Mouse (Mus musculus) heart, embryonic 14.5 days (tissue): ENCODE results near the gene Olfr165. TPM values are rescaled to one million over a fixed set of nuclear protein-coding genes. Genes with fewer than 3 reads are reported as not detected.
"Not testable (repeated sequence)": the region's sequence is repeated elsewhere in the genome, so short reads cannot be mapped to it uniquely, and the experiment has no call there.

Experiments used
- ATAC-seq: fragments of 200-750 bp; cut with Nextera tagmentation; 2 replicates; pipeline ENCODE4 v1.8.0; 2017; ENCODE audit warnings: low read depth, moderate TSS enrichment; ENCODE audit not compliant: insufficient number of reproducible peaks, insufficient read depth, low FRiP score
- H3K27ac ChIP-seq, 2 experiments: fragments of 200-500 bp in 1 of 2; fragments of 300-500 bp in 1 of 2; sonication (generic) in 1 of 2; replicated peaks in 1 of 2; 2 replicates each; pipeline ENCODE4 v1.5.1; 2012 to 2014; ENCODE audit warnings: low read depth in 2 of 2, low read length in 2 of 2, control low read depth in 1 of 2, mild to moderate bottlenecking in 1 of 2, mixed read lengths in 1 of 2; ENCODE audit not compliant: control insufficient read depth in 1 of 2, insufficient read depth in 1 of 2
- H3K27me3 ChIP-seq: fragments of 300-500 bp; sonication (generic); 2 replicates; pipeline ENCODE4 v1.6.1; 2014; ENCODE audit warnings: mild to moderate bottlenecking, low read length, control low read depth; ENCODE audit not compliant: control insufficient read depth, insufficient read depth
- H3K36me3 ChIP-seq: fragments of 300-500 bp; sonication (generic); 2 replicates; pipeline ENCODE4 v1.6.1; 2014; ENCODE audit warnings: mild to moderate bottlenecking, control low read depth, low read length, mixed read lengths; ENCODE audit not compliant: control insufficient read depth, insufficient read depth
- H3K4me1 ChIP-seq, 2 experiments: fragments of 200-500 bp in 1 of 2; fragments of 300-500 bp in 1 of 2; sonication (generic) in 1 of 2; 2 replicates each; pipeline ENCODE4 v1.6.1; 2012 to 2014; ENCODE audit warnings: low read length in 2 of 2, control low read depth in 1 of 2, mixed read lengths in 1 of 2; ENCODE audit not compliant: control insufficient read depth in 2 of 2, insufficient read depth in 2 of 2
- H3K4me2 ChIP-seq: fragments of 300-500 bp; sonication (generic); 2 replicates; pipeline ENCODE4 v1.6.1; 2014; ENCODE audit warnings: mild to moderate bottlenecking, low read length
- H3K4me3 ChIP-seq, 2 experiments: fragments of 200-500 bp in 1 of 2; fragments of 300-500 bp in 1 of 2; sonication (generic) in 1 of 2; 2 replicates each; pipeline ENCODE4 v1.5.1; 2012 to 2014; ENCODE audit warnings: low read length in 2 of 2, mild to moderate bottlenecking in 2 of 2, control low read depth in 1 of 2, low read depth in 1 of 2, moderate library complexity in 1 of 2; ENCODE audit not compliant: control insufficient read depth in 1 of 2, insufficient read depth in 1 of 2
- H3K9ac ChIP-seq: fragments of 300-500 bp; sonication (generic); 2 replicates; pipeline ENCODE4 v1.6.1; 2014; ENCODE audit warnings: mild to moderate bottlenecking, low read length
- H3K9me3 ChIP-seq: fragments of 300-500 bp; sonication (generic); 2 replicates; pipeline ENCODE4 v1.6.1; 2016; ENCODE audit warnings: low read length, control low read depth; ENCODE audit not compliant: control insufficient read depth
- whole genome bisulfite sequencing: fragments of 180-500 bp; shearing (Covaris S2); extraction: QIAGEN DNeasy Blood & Tissue Kit; methylation state at CpG from one replicate; pipeline ENCODE4 v1.1.7; 2014; 5-methylcytosine and 5-hydroxymethylcytosine counted together
- polyA plus RNA-seq: library from polyadenylated mRNA; unstranded; fragments of >200 nt; fragmentation: Nextera tagmentation; extraction: Ambion mirVana; gene quantifications from 2 replicates; pipeline ENCODE4 v1.2.1, GENCODE M21; 2014

The Olfr165 gene
- not detected in 2 replicates for polyA plus RNA-seq

DNA sequence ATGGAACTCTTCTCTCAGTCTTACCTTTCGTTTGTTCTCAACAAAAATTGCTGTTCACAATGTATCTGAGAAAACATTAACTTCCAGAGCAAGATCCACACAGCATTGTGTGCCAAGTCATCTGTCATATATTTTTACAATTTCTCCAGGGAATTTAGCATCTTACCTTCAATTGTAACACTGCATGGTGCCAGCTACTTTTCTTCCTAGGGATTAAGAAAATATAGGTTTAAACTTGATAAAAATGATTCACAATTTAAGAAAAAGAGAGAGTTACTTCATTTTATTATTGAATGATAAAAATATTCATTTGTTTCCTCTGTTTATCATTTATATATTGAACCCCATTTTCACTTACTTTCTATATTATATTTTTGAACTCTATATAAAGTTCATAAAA lies at the start of gene Olfr165:
TSS of gene Olfr165 (minus strand) at position 101 of the 400 bp plus-strand sequence.
- WGBS: 41% methylated on average over 1 of the region's 1 CpGs
- Histone ChIP-seq H3K9ac (no peak within 1 kb of the TSS), H3K4me1 (no peaks in the 10 kb centered on the region), H3K36me3 (no peaks in the 10 kb centered on the region), H3K27me3 (no peaks in the 10 kb centered on the region), H3K4me2 (no peak within 1 kb of the TSS), H3K27ac (no peak within 1 kb of the TSS), H3K9me3 (no peaks in the 10 kb centered on the region), H3K4me3 (no peak within 1 kb of the TSS)
- no peak for ATAC-seq

GRCm38 (mm10) chr16:19464365-19464764 lies 41.4 kb upstream of the Olfr165 start:
- 89% methylated on average over 1 of the region's 1 CpGs for WGBS
- no peak for ATAC-seq
- Histone ChIP-seq H3K27me3 (no peaks in the 10 kb centered on the region), H3K27ac (no peak overlapping the region), H3K4me1 (no peaks in the 10 kb centered on the region), H3K36me3 (no peaks in the 10 kb centered on the region), H3K9ac (no peak overlapping the region), H3K4me3 (no peak overlapping the region), H3K4me2 (no peak overlapping the region), H3K9me3 (no peaks in the 10 kb centered on the region)

GRCm38 (mm10) chr16:19458741-19459140 lies 35.8 kb upstream of the Olfr165 start:
- WGBS: 70% methylated on average over 4 of the region's 4 CpGs
- not testable (repeated sequence) for H3K9me3 ChIP-seq, H3K27ac ChIP-seq, H3K4me1 ChIP-seq, ATAC-seq, H3K4me2 ChIP-seq, H3K27me3 ChIP-seq, H3K4me3 ChIP-seq, H3K36me3 ChIP-seq, H3K9ac ChIP-seq

- WGBS: 57% methylated on average over 3 of the region's 3 CpGs
- Histone ChIP-seq H3K27ac (no peak overlapping the region), H3K4me1 (no peaks in the 10 kb centered on the region), H3K27me3 (no peaks in the 10 kb centered on the region), H3K4me2 (no peak overlapping the region), H3K36me3 (no peaks in the 10 kb centered on the region), H3K9ac (no peak overlapping the region), H3K9me3 (no peaks in the 10 kb centered on the region), H3K4me3 (no peak overlapping the region)
- no peak for ATAC-seq
These were observed 35.0 kb downstream of the Olfr165 start for GRCm38 (mm10) chr16:19387984-19388383.

Other genes with a start within 250 kb of the Olfr165 start
- gene Olfr164, start 109.1 kb downstream of the Olfr165 start, polyA plus RNA-seq: not detected in 2 replicates
- not detected in 2 replicates for gene Olfr166, start 60.6 kb upstream of the Olfr165 start, polyA plus RNA-seq
- not detected in 2 replicates for gene Olfr167, start 99.1 kb upstream of the Olfr165 start, polyA plus RNA-seq
- not detected in 2 replicates for gene Olfr168, start 112.4 kb upstream of the Olfr165 start, polyA plus RNA-seq
- not detected in 2 replicates for gene Olfr169, start 148.7 kb upstream of the Olfr165 start, polyA plus RNA-seq
- gene Olfr170, start 188.7 kb upstream of the Olfr165 start, polyA plus RNA-seq: not detected in 2 replicates
- gene Olfr171, start 206.8 kb upstream of the Olfr165 start, polyA plus RNA-seq: not detected in 2 replicates